Mouse (Mus musculus): ENCODE data around the gene Unc45a.

- no peak for TF ChIP-seq GATA1 (IDR thresholded peaks at IDR 0.05; ENCODE audit: borderline replicate concordance, low read length)
- TF ChIP-seq FLI1 (IDR thresholded peaks at IDR 0.05; ENCODE audit: low read length), result no peak
Measured at GRCm38 (mm10) chr7:80287736-80288135, 53.1 kb downstream of the Unc45a start.
